Mouse (Mus musculus) liver, postnatal 0 days (tissue): ENCODE results near the gene Akap2.

Experiments used
- CTCF ChIP-seq: sonication (generic); IDR thresholded peaks from 2 replicates; pipeline ENCODE4 v1.5.1; 2016; ENCODE audit warnings: antibody characterized with exemption, low read depth
- EP300 ChIP-seq: IDR thresholded peaks from 2 replicates; pipeline ENCODE4 v1.6.1; 2016; ENCODE audit warnings: antibody characterized with exemption, low read depth, mild to moderate bottlenecking

DNA sequence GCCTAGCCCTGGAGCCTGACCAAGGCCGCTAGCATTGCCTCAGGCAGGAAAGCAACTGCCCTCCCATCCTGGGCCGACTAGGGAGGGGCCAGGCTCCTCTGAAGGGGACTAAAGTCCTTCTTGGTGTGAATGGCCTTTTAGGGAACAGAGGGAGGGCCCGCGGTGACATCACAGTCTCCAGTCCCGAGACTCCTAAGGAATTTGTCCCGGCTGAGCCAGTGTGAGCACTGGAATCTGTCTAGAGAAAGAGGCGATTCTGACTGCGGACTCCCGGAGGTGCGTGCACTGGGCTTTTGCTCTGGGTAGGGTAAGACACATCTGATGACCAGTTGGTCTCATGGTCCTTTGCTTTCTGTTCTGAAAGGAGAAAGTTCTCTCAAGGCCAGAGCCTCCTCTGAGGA is 127.6 kb downstream of the Akap2 start:
- TF ChIP-seq CTCF (no peak), EP300 (no peak)
